Mouse (Mus musculus) mature B cell (primary cell): ENCODE data around the gene Mgarp.

ENCODE experiments used
- in situ Hi-C: fragments of 300-500 bp; cut with MboI; formaldehyde crosslinking; loops from 2 replicates; pipeline ENCODE4 v1.14.3; 2019

Mgarp gene

DNA sequence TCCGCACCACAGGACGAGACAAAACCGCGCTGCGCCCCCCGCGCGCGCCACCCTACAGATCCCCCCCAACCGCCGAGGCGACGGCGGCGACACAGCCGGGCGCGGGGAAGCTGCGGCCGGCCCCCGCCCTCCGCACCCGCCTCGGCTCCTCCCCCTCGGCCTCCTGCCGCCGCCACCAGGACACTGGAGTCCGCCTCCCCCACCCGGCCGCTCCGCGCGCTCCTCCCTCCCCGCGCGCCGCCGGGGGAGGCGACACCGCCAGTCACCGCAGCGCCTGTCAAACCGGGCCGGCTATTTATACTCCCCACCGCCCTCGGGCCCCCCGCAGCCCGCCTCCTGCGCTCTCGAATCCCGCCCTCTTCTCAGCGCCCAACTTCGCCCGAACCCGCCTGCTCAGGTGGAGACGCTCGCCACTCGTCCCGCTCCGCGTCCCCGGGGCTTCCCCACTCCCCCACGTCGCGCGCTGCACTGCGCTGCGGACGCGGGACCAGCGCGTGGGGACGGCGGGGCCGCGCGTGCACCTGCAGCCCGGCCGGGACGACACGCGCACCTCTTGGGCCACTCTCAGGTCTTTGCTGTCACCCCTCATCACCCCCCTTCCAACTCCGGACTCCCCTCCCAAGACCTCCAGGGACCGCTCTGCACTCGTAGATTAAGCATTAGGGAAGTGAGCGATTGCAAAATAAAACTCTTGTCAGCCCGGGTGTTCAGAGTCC is 55.8 kb downstream of the Mgarp start, which contains the start of gene Elf2:
Elf2 (minus strand) TSS at position 112 of the 716 bp plus-strand sequence.
- in situ Hi-C loops: no loop called here

DNA sequence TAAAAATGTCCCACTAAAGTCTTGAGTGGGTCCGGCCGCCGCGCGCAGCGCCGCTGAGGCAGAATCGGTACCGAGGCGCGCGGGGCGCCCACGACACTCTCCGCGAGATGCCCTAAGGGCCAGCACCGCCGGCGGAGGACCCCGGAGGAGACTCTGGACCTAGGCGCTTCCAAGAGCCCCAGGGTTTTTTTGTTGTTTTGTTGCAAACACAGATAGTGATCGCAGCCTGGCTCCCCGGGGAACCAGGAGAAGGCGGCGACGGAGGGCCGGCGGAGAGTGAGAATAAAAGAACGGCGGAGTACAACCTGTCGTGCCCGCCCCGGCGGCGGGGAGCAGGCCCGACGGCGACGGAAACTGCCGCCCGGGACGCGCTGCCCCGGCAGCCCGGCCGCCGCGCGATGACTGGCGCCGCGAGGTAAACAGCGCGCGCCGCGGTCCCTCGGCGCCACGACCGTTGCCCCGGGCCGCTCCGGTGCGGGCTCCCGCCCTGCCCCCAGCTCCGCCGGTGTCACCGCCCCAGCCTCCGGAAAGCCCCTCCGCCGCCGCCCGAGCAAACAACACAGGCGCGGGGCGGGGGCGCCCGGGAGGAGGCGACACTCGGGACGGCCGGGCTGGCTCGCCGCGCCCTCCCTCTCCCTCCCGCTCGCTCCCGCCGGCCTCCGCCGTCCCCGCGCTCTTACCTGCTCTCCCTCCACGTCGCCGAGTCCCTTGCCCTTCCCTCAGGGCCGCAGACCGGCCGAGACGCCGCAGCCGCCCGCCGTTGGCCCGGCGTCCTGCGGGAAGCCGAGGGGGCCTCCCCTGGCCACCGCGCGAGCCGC is 56.6 kb downstream of the Mgarp start:
- in situ Hi-C loops: no loop called here

DNA sequence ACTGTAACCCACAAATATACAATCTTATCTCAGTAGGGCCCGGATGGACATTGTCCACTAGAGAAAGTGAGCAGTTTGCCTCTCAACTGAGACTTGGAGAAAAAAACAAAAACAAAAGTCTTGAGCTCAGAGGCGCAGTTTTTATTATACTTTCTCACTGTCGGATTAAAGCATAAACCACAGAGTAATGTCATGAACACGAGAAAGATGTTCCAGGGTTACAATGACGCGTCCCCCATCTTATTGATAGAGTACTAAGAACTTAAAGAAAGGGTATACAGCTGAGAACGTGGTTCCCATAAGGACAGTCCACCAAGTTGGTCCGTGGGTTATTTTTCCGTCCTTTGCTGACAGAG is 57.2 kb downstream of the Mgarp start:
- in situ Hi-C loops: no loop called here
